Mouse (Mus musculus) embryonic stem cell, embryonic (primary cell): ENCODE results near the gene Mas1.

Experiments
- CTCF ChIA-PET, 4 experiments: fragments of 300-600 bp in 2 of 4; fragments of 350-600 bp in 2 of 4; sonication (Branson Sonifier 250); formaldehyde crosslinking; loops; one replicate each; lab custom pipeline; 2022; ENCODE audit warnings: inconsistent platforms in 2 of 4; lab: Charles Lee
- POLR2A ChIA-PET, 4 experiments: fragments of 300-600 bp in 2 of 4; fragments of 350-600 bp in 2 of 4; sonication (Branson Sonifier 250); formaldehyde crosslinking; loops; one replicate each; lab custom pipeline; 2022; ENCODE audit warnings: antibody characterized with exemption in 4 of 4, inconsistent platforms in 1 of 4; lab: Charles Lee

Mas1 gene

GRCm38 (mm10) chr17:12847736-12848135 lies 20.2 kb downstream of the Mas1 start:
- CTCF ChIA-PET: interaction anchor here in 1 of 4 experiments (1.8 kb wide), 1 partner anchor 10 kb away, joined by 5 read pairs; no protein-coding TSS in a partner anchor
- POLR2A ChIA-PET: interaction anchor here in 1 of 4 experiments (1.4 kb wide), 1 partner anchor 15 kb away, joined by 5 read pairs; no protein-coding TSS in a partner anchor

- ChIA-PET CTCF (interaction anchor here in 1 of 4 experiments (1.2 kb wide), 1 partner anchor 12 kb away, joined by 4 read pairs; no protein-coding TSS in a partner anchor), POLR2A (interaction anchor here in 1 of 4 experiments (0.6 kb wide), 1 partner anchor 8 kb away, joined by 4 read pairs; no protein-coding TSS in a partner anchor)
Observed at GRCm38 (mm10) chr17:12846474-12846873, 21.5 kb downstream of the Mas1 start.

- ChIA-PET POLR2A (interaction anchor here in 1 of 4 experiments (0.6 kb wide), 1 partner anchor 9 kb away, joined by 4 read pairs; no protein-coding TSS in a partner anchor), CTCF (interaction anchor here in 1 of 4 experiments (1.2 kb wide), 1 partner anchor 12 kb away, joined by 4 read pairs; no protein-coding TSS in a partner anchor)
Observed at GRCm38 (mm10) chr17:12845862-12846261, 22.1 kb downstream of the Mas1 start.

- POLR2A ChIA-PET: interaction anchor here in 1 of 4 experiments (0.6 kb wide), 1 partner anchor 54 kb away, joined by 4 read pairs; no protein-coding TSS in a partner anchor
- CTCF ChIA-PET: no interaction called here
Observed at GRCm38 (mm10) chr17:12844540-12844939, 23.4 kb downstream of the Mas1 start.

GRCm38 (mm10) chr17:12843826-12844225 lies 24.1 kb downstream of the Mas1 start:
- POLR2A ChIA-PET: no interaction called here
- CTCF ChIA-PET: no interaction called here

- POLR2A ChIA-PET: interaction anchor here in 1 of 4 experiments (0.6 kb wide), 1 partner anchor 113 kb away, joined by 3 read pairs; no protein-coding TSS in a partner anchor
- CTCF ChIA-PET: interaction anchor here in 1 of 4 experiments (2.3 kb wide), 1 partner anchor 19 kb away, joined by 6 read pairs; no protein-coding TSS in a partner anchor
Observed at GRCm38 (mm10) chr17:12839475-12840267, 28.3 kb downstream of the Mas1 start.

- POLR2A ChIA-PET: interaction anchor here in 1 of 4 experiments (0.6 kb wide), 1 partner anchor 113 kb away, joined by 8 read pairs; no protein-coding TSS in a partner anchor
Observed at GRCm38 (mm10) chr17:12835738-12836137, 32.2 kb downstream of the Mas1 start.

GRCm38 (mm10) chr17:12834826-12835225 lies 33.1 kb downstream of the Mas1 start:
- POLR2A ChIA-PET: interaction anchor here in 1 of 4 experiments (0.6 kb wide), 1 partner anchor 112 kb away, joined by 8 read pairs; no protein-coding TSS in a partner anchor

More at GRCm38 (mm10) chr17:12835738-12836137, 32.2 kb downstream of the Mas1 start:
- CTCF ChIA-PET: no interaction called here

GRCm38 (mm10) chr17:12834317-12834716 lies 33.6 kb downstream of the Mas1 start:
- CTCF ChIA-PET: no interaction called here
- POLR2A ChIA-PET: no interaction called here

More at GRCm38 (mm10) chr17:12834826-12835225, 33.1 kb downstream of the Mas1 start:
- CTCF ChIA-PET: no interaction called here

- ChIA-PET CTCF (interaction anchor here in 2 of 4 experiments (0.6 kb wide), 2 partner anchors 37 to 108 kb away, joined by 3 to 4 read pairs; no protein-coding TSS in a partner anchor), POLR2A (no interaction called here)
Observed at GRCm38 (mm10) chr17:12832657-12833056, 35.3 kb downstream of the Mas1 start.

GRCm38 (mm10) chr17:12832231-12832630 lies 35.7 kb downstream of the Mas1 start:
- CTCF ChIA-PET: interaction anchor here in 2 of 4 experiments (0.6 kb wide), 2 partner anchors 36 to 109 kb away, joined by 3 to 4 read pairs; no protein-coding TSS in a partner anchor
- POLR2A ChIA-PET: no interaction called here

GRCm38 (mm10) chr17:12830351-12830750 lies 37.6 kb downstream of the Mas1 start:
- CTCF ChIA-PET: interaction anchor here in 1 of 4 experiments (0.5 kb wide), 1 partner anchor 27 kb away, joined by 3 read pairs; no protein-coding TSS in a partner anchor
- POLR2A ChIA-PET: no interaction called here

GRCm38 (mm10) chr17:12815885-12816284 lies 52.1 kb downstream of the Mas1 start:
- POLR2A ChIA-PET: interaction anchor here in 1 of 4 experiments (1.5 kb wide), 1 partner anchor 13 kb away, joined by 3 read pairs; no protein-coding TSS in a partner anchor
- CTCF ChIA-PET: interaction anchor here in 1 of 4 experiments (1.0 kb wide), 1 partner anchor 127 kb away, joined by 3 read pairs; no protein-coding TSS in a partner anchor

- ChIA-PET POLR2A (interaction anchor here in 1 of 4 experiments (1.5 kb wide), 1 partner anchor 15 kb away, joined by 3 read pairs; no protein-coding TSS in a partner anchor), CTCF (interaction anchor here in 1 of 4 experiments (0.6 kb wide), 1 partner anchor 521 kb away, joined by 3 read pairs; no protein-coding TSS in a partner anchor)
Observed at GRCm38 (mm10) chr17:12814502-12814901, 53.4 kb downstream of the Mas1 start.

GRCm38 (mm10) chr17:12810973-12811303 lies 57.0 kb downstream of the Mas1 start:
- POLR2A ChIA-PET: interaction anchor here in 2 of 4 experiments (0.6 kb wide), 2 partner anchors 104 to 394 kb away, joined by 3 to 5 read pairs; partner anchors contain the start of gene Tcp1 (in 1 of the 2)
- CTCF ChIA-PET: interaction anchor here (0.6 to 2.2 kb wide), 20 partner anchors 8 to 1022 kb away, joined by 3 to 18 read pairs (median 4); no protein-coding TSS in a partner anchor

- POLR2A ChIA-PET: interaction anchor here in 2 of 4 experiments (0.6 to 1.1 kb wide), 3 partner anchors 11 to 394 kb away, joined by 3 to 5 read pairs (median 3); partner anchors contain the start of gene Tcp1 (in 1 of the 2)
- CTCF ChIA-PET: interaction anchor here (0.6 to 2.2 kb wide), 24 partner anchors 9 to 1023 kb away, joined by 3 to 18 read pairs (median 4); no protein-coding TSS in a partner anchor
Observed at GRCm38 (mm10) chr17:12810103-12810972, 57.6 kb downstream of the Mas1 start.

- CTCF ChIA-PET: interaction anchor here in 2 of 4 experiments (0.6 to 1.2 kb wide), 2 partner anchors 36 to 391 kb away, joined by 3 to 11 read pairs; no protein-coding TSS in a partner anchor
- POLR2A ChIA-PET: interaction anchor here in 1 of 4 experiments (0.6 kb wide), 1 partner anchor 354 kb away, joined by 4 read pairs; no protein-coding TSS in a partner anchor
Observed at GRCm38 (mm10) chr17:12808851-12809250, 59.1 kb downstream of the Mas1 start.
